Mouse (Mus musculus) skeletal muscle tissue, adult 2 months (tissue): ENCODE data around the gene Snx25.
A peak's percentile ranks its signal among the peaks of the same experiment; 100 is the strongest.
"Not testable (repeated sequence)": the region's sequence is repeated elsewhere in the genome, so short reads cannot be mapped to it uniquely, and the experiment has no call there.

Source experiments
- DNase-seq: peaks from one replicate; pipeline ENCODE4 v3.0.0-alpha.2; 2012; ENCODE audit warnings: low read depth, low spot score

The Snx25 gene

DNA sequence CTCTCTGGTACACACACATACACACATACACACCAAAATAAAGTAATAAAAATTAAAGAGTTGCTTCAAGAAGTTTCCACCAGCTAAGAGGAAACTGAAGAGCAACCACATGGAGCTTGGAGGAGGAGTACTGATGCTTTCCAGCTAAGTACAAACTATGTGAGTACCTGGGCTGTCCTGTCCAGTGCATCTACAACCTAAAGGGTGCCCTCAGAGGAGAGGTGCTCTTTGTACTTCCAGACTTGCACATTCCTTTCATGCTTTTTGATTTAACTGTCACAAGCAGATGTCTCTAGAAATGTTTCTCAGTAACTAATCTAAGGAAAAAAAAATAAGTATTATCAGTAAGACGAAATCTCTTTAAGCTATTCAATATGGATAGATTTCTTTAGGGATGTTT lies 14.6 kb downstream of the Snx25 start:
- no peak for DNase-seq

DNA sequence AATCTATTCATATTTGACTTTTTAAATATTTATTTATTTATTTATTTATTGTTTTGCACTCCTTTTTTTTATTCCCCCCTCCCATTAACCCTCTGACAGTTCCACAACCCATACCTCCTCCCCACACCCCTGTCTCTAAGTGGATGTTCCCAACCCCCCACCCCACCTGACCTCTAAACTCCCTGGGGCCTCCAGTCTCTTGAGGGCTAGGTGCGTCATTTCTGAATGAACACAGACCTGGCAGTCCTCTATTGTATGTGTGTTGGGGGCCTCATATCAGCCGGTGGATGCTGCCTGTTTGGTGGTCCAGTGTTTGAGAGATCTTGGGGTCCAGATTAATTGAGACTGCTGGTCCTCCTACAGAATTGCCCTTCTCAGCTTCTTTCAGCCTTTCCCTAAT lies 16.4 kb downstream of the Snx25 start:
- not testable (repeated sequence) for DNase-seq

DNA sequence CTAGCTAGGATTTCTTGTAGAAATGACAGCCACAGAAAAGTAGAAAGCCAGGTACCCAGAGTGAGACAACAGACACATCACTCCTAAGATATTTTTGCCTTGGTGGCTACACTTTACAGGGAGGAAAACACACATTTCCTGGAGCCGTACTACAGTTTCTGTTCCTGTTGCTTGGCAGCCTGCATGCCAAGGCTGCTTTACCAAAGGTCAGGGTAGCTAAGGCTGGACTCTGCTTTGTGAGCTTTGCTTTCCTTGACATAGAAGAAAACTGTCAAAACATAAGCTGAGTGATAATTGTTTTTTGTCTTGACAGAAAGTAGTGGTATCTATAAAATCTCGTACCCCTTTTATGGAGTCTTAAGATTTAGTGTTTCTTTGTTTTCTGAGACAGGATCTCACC lies 21.5 kb downstream of the Snx25 start:
- DNase-seq, result no peak

DNA sequence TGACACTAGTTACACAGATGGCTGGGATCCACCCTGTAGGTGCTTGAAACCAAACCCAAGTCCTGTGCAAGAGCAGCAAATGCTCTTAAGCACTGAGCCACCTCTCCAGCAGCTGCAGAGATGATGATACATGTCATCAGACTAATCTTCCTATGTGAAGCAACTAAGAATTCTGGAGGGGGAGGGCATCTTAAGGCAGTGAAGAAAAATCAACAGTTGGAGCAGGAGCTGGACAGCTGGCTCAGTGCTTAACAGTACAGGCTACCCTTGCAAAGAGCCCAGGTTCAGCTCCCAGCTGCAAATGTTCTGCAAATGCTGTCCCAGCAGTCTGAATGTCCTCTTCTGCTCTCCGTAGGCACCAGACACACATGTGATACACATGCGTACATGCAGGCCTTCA lies 29.5 kb downstream of the Snx25 start:
- DNase-seq, result no peak

DNA sequence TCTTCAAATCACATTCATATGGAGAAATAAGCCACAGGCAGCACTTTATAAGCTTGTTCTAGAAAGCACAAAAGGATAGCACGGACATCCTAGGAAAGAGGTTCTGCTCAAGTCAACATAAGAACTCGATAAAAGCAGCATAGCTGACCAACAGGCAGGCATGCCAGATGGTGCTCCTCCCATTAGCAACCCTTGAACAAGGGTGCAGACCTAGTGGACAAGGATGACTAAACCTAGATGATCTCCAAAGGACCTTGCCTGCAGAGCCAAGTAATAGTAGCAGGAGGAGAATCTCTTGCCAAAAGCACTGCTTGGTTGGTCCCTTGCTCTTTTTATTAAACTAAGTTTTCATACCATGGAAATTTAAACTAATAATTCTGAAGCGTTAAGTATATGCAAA lies 32.8 kb downstream of the Snx25 start:
- no peak for DNase-seq

DNA sequence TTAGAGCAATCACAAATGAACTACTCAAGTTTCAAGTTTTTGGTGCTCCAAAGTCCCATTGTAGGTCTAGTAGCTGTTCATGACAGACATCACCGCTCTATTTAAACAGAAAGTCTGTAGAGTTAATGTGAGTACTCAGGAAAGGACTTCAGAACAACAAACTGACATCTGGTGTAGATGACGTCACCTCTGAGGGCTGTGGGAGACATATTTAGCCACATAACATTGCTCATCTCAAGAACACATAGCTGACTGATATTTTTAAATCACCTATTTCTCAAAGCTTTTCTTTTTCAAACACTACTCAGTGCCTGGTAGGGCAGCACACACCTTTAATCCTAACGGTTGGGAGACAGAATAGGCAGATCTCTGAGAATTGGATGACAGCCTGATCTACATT lies 34.8 kb downstream of the Snx25 start:
- DNase-seq, result no peak

DNA sequence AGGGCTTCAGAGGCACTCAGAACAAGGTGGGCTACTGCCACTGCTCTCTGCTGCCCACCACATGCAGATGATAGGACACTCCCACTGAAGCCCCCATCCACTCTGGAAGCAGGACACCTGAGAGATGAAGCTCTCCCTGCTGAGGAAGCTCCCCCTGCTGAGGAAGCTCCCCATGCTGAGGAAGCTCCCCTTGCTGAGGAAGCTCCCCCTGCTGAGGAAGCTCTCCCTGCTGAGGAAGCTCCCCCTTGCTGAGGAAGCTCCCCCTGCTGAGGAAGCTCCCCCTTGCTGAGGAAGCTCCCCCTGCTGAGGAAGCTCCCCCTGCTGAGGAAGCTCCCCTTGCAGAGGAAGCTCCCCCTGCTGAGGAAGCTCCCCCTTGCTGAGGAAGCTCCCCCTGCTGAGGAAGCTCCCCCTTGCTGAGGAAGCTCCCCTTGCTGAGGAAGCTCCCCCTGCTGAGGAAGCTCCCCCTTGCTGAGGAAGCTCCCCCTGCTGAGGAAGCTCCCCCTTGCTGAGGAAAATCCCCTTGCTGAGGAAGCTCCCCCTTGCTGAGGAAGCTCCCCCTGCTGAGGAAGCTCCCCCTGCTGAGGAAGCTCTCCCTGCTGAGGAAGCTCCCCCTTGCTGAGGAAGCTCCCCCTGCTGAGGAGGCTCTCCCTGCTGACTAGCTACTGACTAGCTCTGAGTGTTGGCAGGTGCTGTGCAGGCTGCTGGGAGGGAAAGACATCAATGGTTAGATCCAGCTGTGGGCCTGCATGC lies 38.4 kb downstream of the Snx25 start:
- DNase-seq, result not testable (repeated sequence)

DNA sequence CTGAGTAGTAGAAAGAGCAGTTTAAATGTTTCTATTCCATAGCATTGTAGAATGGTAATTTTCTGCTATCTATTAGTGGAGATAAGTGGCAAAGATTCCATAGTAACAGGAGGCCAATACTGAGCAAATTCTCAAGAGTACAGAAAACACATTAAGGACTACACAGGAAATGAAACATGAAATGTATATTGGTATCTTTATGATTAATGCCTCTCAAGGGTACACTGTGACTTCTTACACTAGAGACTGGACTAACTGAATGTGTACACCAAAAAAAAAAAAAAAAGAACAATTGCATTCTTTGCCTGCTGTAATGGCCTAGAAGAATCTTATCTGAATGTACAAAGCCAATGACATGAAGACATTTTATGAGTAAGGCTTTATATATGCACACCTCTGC lies 44.3 kb downstream of the Snx25 start:
- no peak for DNase-seq

DNA sequence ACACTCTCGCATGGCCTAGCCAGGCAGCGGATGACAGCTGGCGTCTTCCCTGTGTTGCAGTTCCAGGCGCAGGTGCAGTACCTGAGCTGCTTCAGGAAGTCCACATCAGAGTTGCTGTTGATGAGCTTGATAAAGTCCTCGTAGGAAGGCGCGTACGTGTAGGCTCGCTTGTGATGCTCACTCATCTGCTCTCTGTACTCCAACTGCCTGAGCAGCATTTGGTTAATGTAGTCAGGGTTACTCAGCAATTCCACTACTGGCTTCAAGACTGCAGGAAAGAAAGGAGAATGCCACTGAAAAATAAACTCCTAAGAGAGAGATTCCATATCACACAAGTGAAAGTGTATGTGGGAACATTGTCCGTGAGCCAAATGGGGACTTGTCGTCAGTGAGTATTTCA lies 48.5 kb downstream of the Snx25 start:
- DNase-seq, result no peak

DNA sequence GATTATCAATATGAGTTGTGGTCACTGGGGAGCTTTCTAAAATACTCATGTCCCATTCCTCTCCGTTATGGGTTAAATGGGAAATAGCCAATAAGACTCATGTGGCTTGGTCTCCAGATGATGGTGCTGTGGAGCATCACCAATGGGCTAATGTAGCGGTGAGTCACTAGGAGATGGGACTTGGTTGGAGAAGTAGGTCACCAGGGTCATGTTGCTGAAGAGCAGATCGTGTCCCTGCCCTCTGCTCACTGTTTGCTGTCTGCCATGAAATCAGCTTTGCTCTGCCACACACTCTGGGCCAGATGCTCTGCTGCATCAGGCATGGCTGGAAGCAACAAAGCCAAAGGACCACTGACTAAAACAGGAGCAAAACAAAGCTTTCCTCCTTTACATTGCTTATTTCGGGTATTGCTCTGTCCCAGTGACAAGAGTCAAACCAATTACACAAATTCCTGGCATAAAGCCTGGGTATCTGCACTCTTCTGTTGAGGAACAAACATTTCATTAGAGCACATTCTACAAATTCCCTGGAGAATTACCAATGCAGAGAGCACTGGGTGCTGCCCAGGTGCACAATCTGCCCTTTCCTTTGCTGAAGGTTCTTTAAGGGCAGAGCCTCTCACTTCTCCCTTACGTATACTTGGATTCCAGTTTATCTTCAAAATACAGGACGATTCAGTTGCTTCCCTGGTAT lies 59.1 kb downstream of the Snx25 start:
- peak; percentile 34 for DNase-seq

DNA sequence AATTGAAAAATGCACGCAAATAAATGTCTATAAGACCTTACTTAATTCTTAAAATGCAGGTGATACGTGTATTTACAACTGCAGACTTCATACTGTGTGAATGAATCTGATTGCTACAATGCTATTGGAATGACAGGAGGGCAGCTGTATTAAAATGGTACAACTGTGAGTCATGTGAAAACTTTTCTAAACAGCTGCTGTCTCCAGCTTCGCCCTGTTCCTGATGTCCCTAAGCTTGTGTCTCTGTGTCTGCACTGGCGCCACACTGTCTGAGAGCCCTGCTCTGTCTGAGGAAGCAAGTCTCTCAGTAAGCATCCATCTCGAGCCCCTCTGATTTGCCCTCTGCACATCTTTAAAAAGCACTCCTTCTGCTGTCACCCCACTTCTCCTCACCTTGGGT lies 68.8 kb downstream of the Snx25 start:
- DNase-seq, result no peak

DNA sequence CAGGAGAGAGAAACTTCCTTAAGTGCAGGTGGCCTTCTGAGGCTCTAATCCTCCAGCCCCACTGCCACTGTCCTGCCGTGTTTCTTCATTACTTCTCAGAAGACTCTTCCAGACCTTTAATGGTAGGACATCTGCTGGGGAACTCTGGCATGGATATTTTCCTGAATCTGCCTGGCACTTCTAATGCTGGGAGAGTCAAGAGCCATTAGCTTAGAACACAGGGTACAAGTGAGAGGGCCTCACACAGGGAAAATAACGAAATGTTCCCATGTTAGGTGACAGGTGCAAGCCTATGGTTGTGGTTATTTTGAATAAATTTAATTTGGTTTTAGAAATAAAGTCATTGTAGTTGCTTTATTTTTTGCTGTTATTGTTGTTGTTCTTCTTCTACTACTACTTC lies 70.9 kb downstream of the Snx25 start:
- DNase-seq, result no peak

DNA sequence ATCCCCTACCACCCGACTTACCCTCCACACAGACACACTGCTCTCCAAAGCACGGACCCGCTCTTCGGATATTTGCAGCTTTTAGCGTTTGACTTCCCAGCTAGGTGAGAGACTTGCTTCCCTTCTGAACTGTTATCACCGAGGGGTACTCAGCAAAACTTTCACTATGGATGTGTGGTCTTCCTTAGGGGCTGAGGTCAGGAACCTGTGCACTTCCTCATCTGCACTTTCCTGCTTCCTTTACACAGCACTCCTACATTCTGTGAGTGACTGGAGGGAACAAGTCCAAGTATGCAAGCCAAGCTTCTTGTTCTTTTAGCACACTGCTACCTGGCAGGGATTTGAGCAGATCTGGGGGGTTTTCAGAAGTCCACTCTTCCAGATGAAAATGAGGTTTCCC lies 73.1 kb downstream of the Snx25 start:
- no peak for DNase-seq

DNA sequence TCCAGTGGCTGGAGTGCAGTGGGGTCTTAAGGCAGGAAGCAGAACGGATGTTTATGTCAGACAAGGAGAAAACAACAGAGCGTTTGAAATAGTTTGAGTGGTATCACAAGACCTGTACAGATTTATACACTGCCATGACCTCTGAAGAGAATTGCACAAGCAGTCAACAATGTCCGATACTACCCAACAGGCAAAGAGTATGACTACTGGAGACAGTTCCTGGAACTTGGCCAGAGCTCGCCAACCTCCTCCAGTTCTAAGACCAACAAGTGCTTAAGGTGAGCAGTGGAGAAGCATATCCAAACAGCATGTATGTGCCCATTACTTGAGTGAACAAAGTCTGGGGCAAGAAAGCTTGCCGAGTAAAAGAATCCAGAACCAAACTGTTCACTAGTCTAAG lies 76.7 kb downstream of the Snx25 start:
- no peak for DNase-seq

DNA sequence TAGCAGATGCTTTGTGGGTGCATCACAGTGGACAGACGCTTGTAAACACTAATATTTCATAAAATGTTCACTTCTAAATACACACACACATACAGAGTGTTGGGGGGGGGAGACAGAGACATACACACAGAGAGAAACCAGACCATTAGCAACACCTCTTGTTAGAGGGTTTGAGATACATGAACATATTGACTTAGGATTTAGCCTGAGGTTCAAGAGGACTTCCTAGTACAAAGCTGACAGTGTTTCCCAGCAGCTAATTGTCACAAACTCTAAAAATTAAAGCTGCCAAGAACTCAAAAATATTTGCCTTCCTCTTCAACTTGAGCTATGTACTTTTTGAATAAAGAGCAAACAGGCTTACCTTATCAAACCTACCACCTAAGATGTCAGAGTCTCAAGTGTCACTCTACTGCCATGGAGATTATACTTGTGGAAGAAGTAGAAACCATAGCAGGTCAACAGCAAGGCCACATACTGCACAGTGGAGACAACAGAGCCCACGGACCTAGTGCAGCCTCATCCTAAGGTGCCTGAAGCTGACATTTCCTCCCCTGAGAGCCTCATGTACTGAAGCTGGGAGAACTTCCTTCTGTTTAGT lies 78.3 kb downstream of the Snx25 start:
- DNase-seq, result no peak

DNA sequence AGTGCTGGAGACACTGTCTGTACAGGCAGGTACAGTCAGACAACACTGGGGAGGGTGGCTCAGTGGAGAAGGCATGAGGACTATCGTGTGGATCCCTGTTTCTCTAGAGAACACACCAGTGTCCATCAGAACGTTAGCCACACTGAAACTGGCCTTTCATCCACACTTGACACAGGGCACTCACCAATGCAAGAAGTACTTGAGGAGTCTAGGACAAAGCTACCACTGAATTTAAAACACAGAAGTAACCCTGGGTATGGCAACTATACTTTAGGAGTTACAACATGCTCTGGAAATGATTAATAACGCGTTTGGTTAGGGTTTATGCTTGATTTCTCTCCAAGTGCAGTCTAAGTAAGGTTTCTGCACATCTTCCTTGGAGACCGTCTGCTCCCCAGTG lies 79.2 kb downstream of the Snx25 start:
- no peak for DNase-seq

DNA sequence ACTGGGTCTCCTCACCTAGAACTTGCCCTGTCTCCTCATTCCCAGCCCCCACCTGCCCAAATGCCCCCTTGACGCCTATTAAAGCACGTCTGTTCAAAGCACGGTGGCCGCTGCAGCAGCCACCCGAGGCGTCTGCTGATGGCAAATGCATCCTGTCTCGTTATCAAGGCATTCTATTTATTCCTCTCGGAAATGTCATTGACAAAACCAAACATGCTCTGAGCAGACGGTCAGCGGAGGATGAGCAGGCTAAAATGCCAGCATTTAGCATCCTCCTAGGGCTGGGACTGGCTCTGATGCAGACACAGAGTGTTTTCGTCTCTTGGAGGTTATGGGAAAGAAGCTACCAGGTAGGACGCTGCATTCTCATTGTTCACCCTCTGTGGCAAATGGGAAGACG lies 111.7 kb downstream of the Snx25 start:
- DNase-seq, result no peak

DNA sequence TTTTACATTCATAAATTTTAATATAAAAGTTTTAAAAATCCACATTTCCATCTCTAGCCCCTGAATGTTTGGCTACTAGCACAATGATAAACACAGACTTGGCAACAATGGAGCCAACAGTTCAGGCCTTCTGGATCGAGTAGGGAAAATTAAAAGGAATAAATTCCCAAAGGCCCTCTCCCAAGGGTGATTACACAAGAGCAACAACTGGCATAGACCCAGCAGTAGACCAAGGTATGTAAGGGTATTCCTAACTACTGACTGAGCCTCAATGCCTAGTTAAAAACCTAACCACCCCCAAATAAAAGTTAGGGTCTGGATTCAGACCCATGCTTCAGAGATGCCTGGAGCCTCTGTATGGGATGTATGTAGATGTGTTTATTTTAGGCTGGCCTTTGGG lies 112.3 kb downstream of the Snx25 start:
- DNase-seq, result no peak

DNA sequence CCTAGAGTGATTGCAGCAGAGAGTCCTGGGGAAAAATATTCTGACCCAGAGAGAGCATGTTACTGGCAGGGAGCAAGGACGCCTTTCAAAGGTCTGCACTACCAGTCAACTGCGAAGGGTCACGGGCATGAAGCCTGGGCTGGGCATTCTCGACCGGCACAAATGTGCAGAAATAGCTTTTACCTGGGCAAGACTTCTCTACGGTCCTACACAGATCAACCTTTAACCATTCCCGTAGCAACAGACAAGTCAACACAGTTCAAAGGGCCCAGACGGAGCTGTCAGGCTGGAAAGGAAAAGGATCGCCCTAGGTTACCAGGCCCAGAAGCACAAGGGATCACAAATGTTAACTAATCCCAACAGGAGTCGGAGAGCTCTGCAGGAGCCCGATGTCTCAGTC lies 115.7 kb downstream of the Snx25 start:
- DNase-seq, result no peak

DNA sequence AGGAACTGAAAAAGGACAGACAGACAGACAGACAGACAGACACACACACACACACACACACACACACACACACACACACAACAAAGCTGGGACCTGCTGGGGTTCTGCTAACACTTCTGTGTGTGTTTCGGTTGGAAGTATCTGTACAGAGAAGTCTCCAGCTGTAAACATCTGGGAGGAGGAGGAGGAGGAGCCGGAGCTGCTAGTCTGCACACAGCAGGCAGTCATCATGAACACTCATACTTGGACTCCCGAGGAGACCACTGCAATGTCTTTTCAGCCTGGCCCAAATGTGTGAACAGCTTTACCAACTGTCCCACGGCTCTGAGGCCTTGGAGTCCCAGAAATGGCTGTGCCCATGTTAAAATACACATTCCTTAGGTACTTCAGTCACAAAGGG lies 127.6 kb downstream of the Snx25 start:
- no peak for DNase-seq

DNA sequence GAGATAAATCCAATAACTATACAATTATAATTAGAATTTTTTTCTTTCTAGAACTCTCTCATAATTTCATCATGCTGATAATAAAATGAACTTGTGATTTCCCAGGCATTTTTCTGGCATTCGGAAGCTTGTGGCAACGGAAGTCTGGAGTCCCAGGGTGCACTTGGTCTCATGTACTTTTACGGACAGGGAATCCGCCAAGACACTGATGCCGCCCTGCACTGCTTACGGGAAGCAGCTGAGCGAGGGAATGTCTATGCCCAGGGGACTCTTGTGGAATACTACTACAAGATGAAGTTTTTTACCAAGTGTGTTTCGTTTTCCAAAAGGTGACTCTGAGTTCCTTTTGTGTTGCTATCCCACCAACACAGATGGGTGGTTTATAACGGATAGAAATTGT lies 129.2 kb downstream of the Snx25 start:
- no peak for DNase-seq

DNA sequence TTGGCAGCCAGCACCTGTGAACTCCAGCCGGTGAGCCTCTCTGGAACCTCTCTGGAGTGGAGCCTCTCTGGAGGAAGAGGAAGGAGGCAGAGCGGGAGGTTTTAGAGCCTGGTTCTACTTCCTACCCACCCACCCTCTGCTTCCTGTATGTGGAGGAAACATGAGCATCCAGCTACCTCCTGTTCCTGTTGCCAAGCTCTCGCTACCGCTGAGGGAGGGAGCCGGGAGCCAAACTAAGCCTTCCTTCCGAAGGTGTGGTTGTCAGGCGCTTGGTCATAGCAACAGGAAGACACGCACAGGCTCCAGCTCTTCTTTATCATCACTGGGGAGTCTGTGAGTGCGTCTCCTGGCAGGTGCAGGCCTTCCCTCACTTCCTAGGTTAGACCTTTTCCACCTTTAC lies 129.8 kb downstream of the Snx25 start:
- no peak for DNase-seq
